Comparison of ENCODE assay signal across 21 mouse cellular contexts in the genomic region with DNA sequence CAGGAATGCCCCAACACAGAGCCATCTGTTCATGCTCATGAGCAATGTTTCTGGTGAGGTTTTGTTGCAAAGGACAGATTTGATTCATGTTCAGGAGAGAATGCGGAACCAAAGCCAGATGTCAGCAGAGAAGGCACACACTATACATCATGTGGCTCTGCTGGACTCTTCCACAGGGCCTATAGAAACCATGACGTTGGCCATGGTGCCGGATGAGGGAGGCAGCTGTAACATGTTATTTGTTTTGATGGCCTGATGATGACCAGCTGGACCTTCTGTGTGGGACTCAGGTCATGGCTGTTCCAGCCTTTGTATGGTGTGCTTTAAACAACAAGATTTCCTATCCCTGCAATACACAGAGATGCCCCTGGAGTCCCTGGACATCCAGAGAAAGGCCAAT.
DNase-seq lines count a peak whose midpoint lies in the region; ATAC-seq and TF ChIP-seq lines count a peak whose summit lies in the region.
"Had no signal": no experiment of that assay in that cellular context is flagged by ENCODE, and none has a peak within 500 bp of the region (broad histone marks: within the 10 kb centered on the region; RNA-seq: fewer than 3 reads in every experiment).

No protein-coding gene starts in this region.

- H3K9ac ChIP-seq in intestine, embryonic 14.5 days (ENCODE audit: low read length): no peak overlapping the region
- no peak overlapping the region for H3K9ac ChIP-seq in intestine, postnatal 0 days (ENCODE audit: low read depth, low read length)
- no peak overlapping the region for H3K9ac ChIP-seq in neural tube, embryonic 15.5 days (replicated peaks)
- no peak overlapping the region for H3K9ac ChIP-seq in stomach, embryonic 15.5 days
- H3K9ac ChIP-seq: embryonic facial prominence, embryonic 12.5 days; forebrain, postnatal 0 days; heart, embryonic 15.5 days; hindbrain, embryonic 15.5 days; limb, embryonic 13.5 days; liver, embryonic 13.5 days had no signal

- H3K27ac ChIP-seq in intestine, embryonic 14.5 days (ENCODE audit: low read depth): no peak overlapping the region
- no peak overlapping the region for H3K27ac ChIP-seq in intestine, postnatal 0 days (ENCODE audit: low read depth, low read length)
- H3K27ac ChIP-seq in kidney, adult 2 months (ENCODE audit: insufficient read depth, low read depth, low read length): no peak overlapping the region
- H3K27ac ChIP-seq in neural tube, embryonic 15.5 days (replicated peaks): no peak overlapping the region
- 0 out of 2 replicates have a peak overlapping the region, but pooled peaks have one; percentile 2 for H3K27ac ChIP-seq in stomach, embryonic 15.5 days
- H3K27ac ChIP-seq: embryonic facial prominence, embryonic 12.5 days; heart, embryonic 15.5 days; hindbrain, embryonic 15.5 days; limb, embryonic 13.5 days; liver, embryonic 13.5 days had no signal

- no peak for DNase-seq in intestine, embryonic 14.5 days (ENCODE audit: low spot score)
- DNase-seq in kidney, postnatal 10 days: peak; percentile 10
- DNase-seq in kidney, adult 2 months: no peak
- DNase-seq in neural tube, embryonic 10.5 days (ENCODE audit: extremely low spot score, low spot score): peak; percentile 40
- no peak for DNase-seq in cerebellum, adult 9-11 months
- DNase-seq: adrenal gland, postnatal 25 days; cerebellum, adult 8-10 months; forebrain, postnatal 0 days; gastrocnemius, postnatal 36 days; heart, postnatal 36 days; kidney, adult 8-10 months; liver, embryonic 13.5 days; lung, postnatal 14 days; midbrain, embryonic 14.5 days had no signal

- 44% methylated on average over 3 of the region's 3 CpGs for WGBS in intestine, embryonic 14.5 days
- WGBS in intestine, postnatal 0 days: 69% methylated on average over 3 of the region's 3 CpGs
- WGBS in kidney, adult 2 months: 66% methylated on average over 3 of the region's 3 CpGs
- 46% methylated on average over 3 of the region's 3 CpGs for WGBS in neural tube, embryonic 15.5 days
- 49% methylated on average over 3 of the region's 3 CpGs for WGBS in stomach, embryonic 15.5 days

- H3K4me3 ChIP-seq in intestine, embryonic 14.5 days (ENCODE audit: low read depth, low read length): no peak overlapping the region
- H3K4me3 ChIP-seq in intestine, postnatal 0 days (ENCODE audit: low read depth, low read length): no peak overlapping the region
- no peak overlapping the region for H3K4me3 ChIP-seq in kidney, adult 2 months (ENCODE audit: insufficient read depth, low read depth, low read length)
- no peak overlapping the region for H3K4me3 ChIP-seq in neural tube, embryonic 15.5 days (replicated peaks)
- H3K4me3 ChIP-seq in stomach, embryonic 15.5 days (replicated peaks): no peak overlapping the region
- H3K4me3 ChIP-seq: embryonic facial prominence, embryonic 12.5 days; heart, embryonic 15.5 days; hindbrain, embryonic 15.5 days; limb, embryonic 13.5 days; liver, embryonic 13.5 days had no signal

- peaks cover 3% of the 10 kb centered on the region; the same call in 1 of the 2 replicates for H3K9me3 ChIP-seq in intestine, embryonic 14.5 days (ENCODE audit: control insufficient read depth, low read length)
- H3K9me3 ChIP-seq in intestine, postnatal 0 days (ENCODE audit: control insufficient read depth): no peaks in the 10 kb centered on the region
- no peaks in the 10 kb centered on the region for H3K9me3 ChIP-seq in neural tube, embryonic 15.5 days (replicated peaks)
- no peaks in the 10 kb centered on the region for H3K9me3 ChIP-seq in stomach, embryonic 15.5 days
- H3K9me3 ChIP-seq: embryonic facial prominence, embryonic 12.5 days; heart, embryonic 15.5 days; hindbrain, embryonic 15.5 days; liver, embryonic 13.5 days had no signal

- H3K4me2 ChIP-seq in intestine, embryonic 14.5 days (ENCODE audit: low read length): no peak overlapping the region
- no peak overlapping the region for H3K4me2 ChIP-seq in intestine, postnatal 0 days (replicated peaks; ENCODE audit: low read depth)
- H3K4me2 ChIP-seq in neural tube, embryonic 15.5 days: no peak overlapping the region
- H3K4me2 ChIP-seq in stomach, embryonic 15.5 days: no peak overlapping the region
- H3K4me2 ChIP-seq: embryonic facial prominence, embryonic 12.5 days; heart, embryonic 15.5 days; hindbrain, embryonic 15.5 days; limb, embryonic 13.5 days; liver, embryonic 13.5 days had no signal

- H3K4me1 ChIP-seq in intestine, embryonic 14.5 days (replicated peaks; ENCODE audit: control insufficient read depth, insufficient read depth, low read length): no peaks in the 10 kb centered on the region; the same call in 1 of the 2 replicates
- no peaks in the 10 kb centered on the region for H3K4me1 ChIP-seq in intestine, postnatal 0 days (replicated peaks; ENCODE audit: control insufficient read depth, insufficient read depth, low read length)
- no peaks in the 10 kb centered on the region for H3K4me1 ChIP-seq in kidney, adult 2 months (ENCODE audit: control insufficient read depth, insufficient read depth, low read length)
- H3K4me1 ChIP-seq in neural tube, embryonic 15.5 days: 0 out of 2 replicates have a peak, but pooled peaks cover 6% of the 10 kb centered on the region
- no peaks in the 10 kb centered on the region for H3K4me1 ChIP-seq in stomach, embryonic 15.5 days
- H3K4me1 ChIP-seq: embryonic facial prominence, embryonic 12.5 days; heart, embryonic 15.5 days; limb, embryonic 13.5 days; liver, embryonic 13.5 days had no signal

- H3K36me3 ChIP-seq in intestine, embryonic 14.5 days (ENCODE audit: control insufficient read depth, insufficient read depth, low read length): no peaks in the 10 kb centered on the region
- no peaks in the 10 kb centered on the region for H3K36me3 ChIP-seq in intestine, postnatal 0 days (ENCODE audit: control insufficient read depth, insufficient read depth)
- H3K36me3 ChIP-seq in kidney, adult 2 months (ENCODE audit: control insufficient read depth, insufficient read depth, low read length): no peaks in the 10 kb centered on the region
- no peaks in the 10 kb centered on the region for H3K36me3 ChIP-seq in neural tube, embryonic 15.5 days
- H3K36me3 ChIP-seq in stomach, embryonic 15.5 days: no peaks in the 10 kb centered on the region
- H3K36me3 ChIP-seq: embryonic facial prominence, embryonic 12.5 days; heart, embryonic 15.5 days; hindbrain, embryonic 15.5 days; limb, embryonic 13.5 days; liver, embryonic 13.5 days had no signal

- TF ChIP-seq CTCF in intestine, postnatal 0 days (IDR thresholded peaks at IDR 0.05; ENCODE audit: low read depth): no peak
- no peak for TF ChIP-seq CTCF in kidney, adult 2 months (conservative IDR thresholded peaks at IDR 0.05; ENCODE audit: insufficient read depth, insufficient read length, low read depth, low read length)

- no peak for TF ChIP-seq POLR2A in kidney, adult 2 months (IDR thresholded peaks at IDR 0.05; ENCODE audit: low read depth, low read length)

- 0 out of 2 replicates have a peak, but pooled peaks have one; percentile 43 for ATAC-seq in intestine, embryonic 14.5 days (replicated peaks; ENCODE audit: low FRiP score, low TSS enrichment, low read depth)
- no peak for ATAC-seq in intestine, postnatal 0 days
- ATAC-seq in neural tube, embryonic 15.5 days (ENCODE audit: low FRiP score): no peak
- 0 out of 2 replicates have a peak, but pooled peaks have one; percentile 35 for ATAC-seq in stomach, embryonic 15.5 days (ENCODE audit: insufficient read depth, low FRiP score, low read depth)
- ATAC-seq: forebrain, postnatal 0 days had no signal

- H3K27me3 ChIP-seq in intestine, embryonic 14.5 days (replicated peaks; ENCODE audit: control insufficient read depth, insufficient read depth, low read length): no peaks in the 10 kb centered on the region
- no peaks in the 10 kb centered on the region for H3K27me3 ChIP-seq in intestine, postnatal 0 days (replicated peaks; ENCODE audit: control insufficient read depth, insufficient read depth, low read length)
- no peaks in the 10 kb centered on the region for H3K27me3 ChIP-seq in kidney, adult 2 months (replicated peaks; ENCODE audit: control insufficient read depth, insufficient read depth, low read length)
- H3K27me3 ChIP-seq in neural tube, embryonic 15.5 days (replicated peaks): no peaks in the 10 kb centered on the region
- no peaks in the 10 kb centered on the region for H3K27me3 ChIP-seq in stomach, embryonic 15.5 days (replicated peaks)
- H3K27me3 ChIP-seq: embryonic facial prominence, embryonic 12.5 days; heart, embryonic 15.5 days; hindbrain, embryonic 15.5 days; limb, embryonic 13.5 days; liver, embryonic 13.5 days had no signal

Comparison
In these comparisons a context has a peak if more than half of its experiments do, and no peak if none do; other contexts are left out.
1. ATAC-seq: peak in intestine, embryonic 14.5 days (single experiment) and stomach, embryonic 15.5 days (single experiment); none in intestine, postnatal 0 days (single experiment) and neural tube, embryonic 15.5 days (single experiment).
2. DNase-seq: peak in kidney, postnatal 10 days (single experiment) and neural tube, embryonic 10.5 days (single experiment); none in intestine, embryonic 14.5 days (single experiment), kidney, adult 2 months (single experiment) and cerebellum, adult 9-11 months (single experiment).